Mouse (Mus musculus) hindbrain, postnatal 0 days (tissue): ENCODE measurements around the gene Olfr720. TPM values are rescaled to one million over a fixed set of nuclear protein-coding genes. Genes with fewer than 3 reads are reported as not detected.

Source experiments
- ATAC-seq: fragments of 200-750 bp; cut with Nextera tagmentation; 2 replicates; pipeline ENCODE4 v1.8.0; 2017; ENCODE audit warnings: mild to moderate bottlenecking, moderate TSS enrichment, moderate library complexity
- DNase-seq: peaks from one replicate; pipeline ENCODE4 v3.0.0-alpha.2; 2015; ENCODE audit warnings: low spot score
- H3K27ac ChIP-seq: fragments of 300-500 bp; sonication (generic); 2 replicates; pipeline ENCODE4 v1.5.1; 2014; ENCODE audit warnings: mild to moderate bottlenecking
- H3K27me3 ChIP-seq: fragments of 300-500 bp; sonication (generic); 2 replicates; pipeline ENCODE4 v1.6.1; 2014; ENCODE audit warnings: low read length, mixed read lengths; ENCODE audit not compliant: insufficient read depth
- H3K36me3 ChIP-seq: fragments of 300-500 bp; sonication (generic); 2 replicates; pipeline ENCODE4 v1.6.1; 2014; ENCODE audit warnings: low read length, mixed read lengths; ENCODE audit not compliant: insufficient read depth
- H3K4me1 ChIP-seq: fragments of 300-500 bp; sonication (generic); 2 replicates; pipeline ENCODE4 v1.6.1; 2014; ENCODE audit warnings: antibody characterized with exemption, low read length, mixed read lengths; ENCODE audit not compliant: insufficient read depth
- H3K4me2 ChIP-seq: fragments of 300-500 bp; sonication (generic); 2 replicates; pipeline ENCODE4 v1.6.1; 2014; ENCODE audit warnings: low read depth, mild to moderate bottlenecking, low read length, moderate library complexity, mixed read lengths
- H3K4me3 ChIP-seq: fragments of 300-500 bp; sonication (generic); 2 replicates; pipeline ENCODE4 v1.5.1; 2014; ENCODE audit warnings: low read length
- H3K9ac ChIP-seq: fragments of 300-500 bp; sonication (generic); replicated peaks from 2 replicates; pipeline ENCODE4 v1.6.1; 2014; ENCODE audit warnings: mild to moderate bottlenecking, low read length, moderate library complexity, mixed read lengths
- H3K9me3 ChIP-seq: fragments of 300-500 bp; sonication (generic); 2 replicates; pipeline ENCODE4 v1.6.1; 2016; ENCODE audit warnings: low read length, mixed read lengths
- CTCF ChIP-seq: IDR thresholded peaks from 2 replicates; pipeline ENCODE4 v1.5.1; 2016; ENCODE audit warnings: antibody characterized with exemption, control low read depth, low read depth
- WGBS: fragments of 180-500 bp; shearing (Covaris S2); extraction: QIAGEN DNeasy Blood & Tissue Kit; methylation state at CpG from one replicate; pipeline ENCODE4 v1.1.7; 2014; 5-methylcytosine and 5-hydroxymethylcytosine counted together
- polyA plus RNA-seq: library from polyadenylated mRNA; unstranded; fragments of >200 nt; fragmentation: Nextera tagmentation; extraction: Ambion mirVana; gene quantifications from 2 replicates; pipeline ENCODE4 v1.2.1, GENCODE M21; 2015
- total RNA-seq: library from RNA; depleted of rRNA; stranded (reverse); fragments of >200 nt; gene quantifications from 2 replicates; pipeline ENCODE4 v1.2.3, GENCODE M21; 2014; rRNA removed

Olfr720 gene
- not detected in 2 replicates for total RNA-seq
- polyA plus RNA-seq: not detected in 2 replicates

DNA sequence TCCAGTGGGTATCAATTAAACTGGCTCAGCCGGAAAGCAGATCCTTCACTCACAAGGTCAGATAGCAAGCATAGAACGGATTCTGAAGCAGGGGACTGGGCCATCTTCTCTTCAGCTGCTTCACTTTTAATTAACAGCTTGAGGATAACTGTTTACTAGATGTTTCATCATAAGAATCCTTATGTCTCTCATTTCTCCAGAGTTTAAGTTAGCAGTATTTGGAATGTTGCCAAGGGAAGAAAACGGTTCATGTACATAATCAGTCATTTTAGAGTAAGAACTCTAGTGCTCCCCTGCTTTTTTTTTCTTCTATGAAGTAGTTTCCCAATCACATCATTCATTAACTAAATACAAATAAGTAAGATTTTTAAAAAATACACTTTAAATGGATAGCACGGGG lies at the start of gene Olfr720:
Olfr720 (minus strand) TSS at position 101 of the 400 bp plus-strand sequence.
- Histone ChIP-seq H3K9ac (no peak within 1 kb of the TSS), H3K4me2 (no peak within 1 kb of the TSS), H3K4me3 (no peak within 1 kb of the TSS), H3K4me1 (no peaks in the 10 kb centered on the region), H3K27ac (no peak within 1 kb of the TSS), H3K9me3 (no peaks in the 10 kb centered on the region), H3K27me3 (no peaks in the 10 kb centered on the region), H3K36me3 (no peaks in the 10 kb centered on the region)
- ATAC-seq: no peak
- no peak for TF ChIP-seq CTCF
- no peak for DNase-seq
- 84% methylated on average over 4 of the region's 4 CpGs for WGBS

Other genes starting within 250 kb of the Olfr720 start
- gene Atxn7, start 225.4 kb downstream of the Olfr720 start, total RNA-seq: 9.4 and 11.7 TPM in 2 replicates
- gene Atxn7, start 225.4 kb downstream of the Olfr720 start, polyA plus RNA-seq: 2.9 and 3.6 TPM in 2 replicates
- gene Thoc7, start 225.0 kb downstream of the Olfr720 start, total RNA-seq: 38.1 and 46.5 TPM in 2 replicates
- gene Thoc7, start 225.0 kb downstream of the Olfr720 start, polyA plus RNA-seq: 211 and 226 TPM in 2 replicates
- gene Psmd6, start 65.9 kb downstream of the Olfr720 start, total RNA-seq: 101 and 105 TPM in 2 replicates
- gene Psmd6, start 65.9 kb downstream of the Olfr720 start, polyA plus RNA-seq: 233 and 235 TPM in 2 replicates
- not detected in 2 replicates for gene Olfr31, start 136.0 kb upstream of the Olfr720 start, total RNA-seq
- gene Olfr31, start 136.0 kb upstream of the Olfr720 start, polyA plus RNA-seq: 0.05 and 0.30 TPM in 2 replicates
- gene Il3ra, start 159.4 kb upstream of the Olfr720 start, total RNA-seq: 3.8 and 11.0 TPM in 2 replicates
- 2.3 and 2.4 TPM in 2 replicates for gene Il3ra, start 159.4 kb upstream of the Olfr720 start, polyA plus RNA-seq
- gene Olfr721-ps1, start 214.5 kb upstream of the Olfr720 start, total RNA-seq: not detected in 2 replicates
- not detected in 2 replicates for gene Olfr721-ps1, start 214.5 kb upstream of the Olfr720 start, polyA plus RNA-seq